Comparison of ENCODE assay signal across 25 mouse cellular contexts in genomic region chr9:67792405-67792804, GRCm38 (mm10). TPM values are rescaled to one million over a fixed set of nuclear protein-coding genes. Genes with fewer than 3 reads are reported as not detected.
DNase-seq lines count a peak whose midpoint lies in the region; ATAC-seq and TF ChIP-seq lines count a peak whose summit lies in the region.
"Had no signal": no experiment of that assay in that cellular context is flagged by ENCODE, and none has a peak within 500 bp of the region (broad histone marks: within the 10 kb centered on the region; RNA-seq: fewer than 3 reads in every experiment).

No protein-coding gene starts in this region.

- ATAC-seq in CD4-positive, CD25-positive, alpha-beta regulatory T cell, adult 4 months = peak; percentile 69
- ATAC-seq in Patski = peak; percentile 21
- peak; percentile 69 for ATAC-seq in inflammation-experienced regulatory T-cells, adult 6 months
- no peak for ATAC-seq in liver, postnatal 0 days
- ATAC-seq: forebrain, embryonic 14.5 days; forebrain, embryonic 16.5 days had no signal

- 58% methylated on average over 5 of the region's 5 CpGs for WGBS in liver, postnatal 0 days (ENCODE audit: insufficient replicate concordance)

- H3K4me2 ChIP-seq in liver, postnatal 0 days (ENCODE audit: low read depth, low read length) = no peak overlapping the region
- H3K4me2 ChIP-seq: embryonic facial prominence, embryonic 13.5 days; embryonic facial prominence, embryonic 15.5 days; forebrain, embryonic 12.5 days had no signal

- peaks cover 50% of the 10 kb centered on the region for H3K27me3 ChIP-seq in Patski
- H3K27me3 ChIP-seq in liver, postnatal 0 days (ENCODE audit: insufficient read depth, low read length) = peaks cover 8% of the 10 kb centered on the region; the same call in 1 of the 2 replicates
- H3K27me3 ChIP-seq: embryonic facial prominence, embryonic 13.5 days; embryonic facial prominence, embryonic 15.5 days; forebrain, embryonic 12.5 days had no signal

- in situ Hi-C loops in Patski (cut with MboI; ENCODE audit: low pct_unique_long_range_greater_than_20kb) = no loop called here

- H3K36me3 ChIP-seq in liver, postnatal 0 days (replicated peaks; ENCODE audit: insufficient read depth, low read length) = no peaks in the 10 kb centered on the region
- H3K36me3 ChIP-seq: embryonic facial prominence, embryonic 13.5 days; embryonic facial prominence, embryonic 15.5 days; forebrain, embryonic 10.5 days; forebrain, embryonic 12.5 days had no signal

- no peak overlapping the region for H3K4me3 ChIP-seq in liver, postnatal 0 days (ENCODE audit: low read depth, low read length)
- H3K4me3 ChIP-seq: embryonic facial prominence, embryonic 13.5 days; embryonic facial prominence, embryonic 15.5 days; erythroblast, embryonic 14.5 days; forebrain, embryonic 10.5 days; forebrain, embryonic 12.5 days had no signal

- no peak overlapping the region for H3K27ac ChIP-seq in liver, postnatal 0 days (ENCODE audit: low read depth)
- H3K27ac ChIP-seq: embryonic facial prominence, embryonic 13.5 days; embryonic facial prominence, embryonic 15.5 days; forebrain, embryonic 10.5 days; forebrain, embryonic 12.5 days had no signal

- no peak for TF ChIP-seq EP300 in liver, postnatal 0 days (IDR thresholded peaks at IDR 0.05; ENCODE audit: low read depth)

- TF ChIP-seq CTCF in Patski (IDR thresholded peaks at IDR 0.05) = no peak
- TF ChIP-seq CTCF in liver, postnatal 0 days (IDR thresholded peaks at IDR 0.05; ENCODE audit: low read depth) = no peak

- no peak overlapping the region for H3K9ac ChIP-seq in liver, postnatal 0 days (replicated peaks)
- H3K9ac ChIP-seq: embryonic facial prominence, embryonic 13.5 days; embryonic facial prominence, embryonic 15.5 days; forebrain, embryonic 12.5 days had no signal

- CTCF ChIA-PET in Patski (lab: Charles Lee) = interaction anchor here (1.5 kb wide), 1 partner anchor 20 kb away, joined by 3 read pairs; no protein-coding TSS in a partner anchor

- POLR2A ChIA-PET in Patski (lab: Charles Lee) = no interaction called here

- no peaks in the 10 kb centered on the region for H3K9me3 ChIP-seq in liver, postnatal 0 days (ENCODE audit: low read length)
- H3K9me3 ChIP-seq: embryonic facial prominence, embryonic 13.5 days; embryonic facial prominence, embryonic 15.5 days; forebrain, embryonic 10.5 days; forebrain, embryonic 12.5 days had no signal

- peak; percentile 9 for DNase-seq in CD4-positive helper T cell, adult 2 months (ENCODE audit: low read depth, low spot score)
- no peak for DNase-seq in Patski (ENCODE audit: low read depth, low spot score)
- no peak for DNase-seq in liver, postnatal 0 days
- no peak for DNase-seq in thymus, postnatal 25 days
- DNase-seq in embryo, embryonic 10.5 days (ENCODE audit: low spot score) = no peak
- DNase-seq: adrenal gland, adult 8-10 months; adrenal gland, postnatal 14 days; adrenal gland, postnatal 36 days; B cell, adult 2 months; cerebellum, adult 11-12 months; cerebellum, adult 2 months; cerebellum, adult 9-10 months; cerebellum, postnatal 10 days; cerebellum, postnatal 25 days; embryo, embryonic 11 days had no signal

- no peaks in the 10 kb centered on the region for H3K4me1 ChIP-seq in liver, postnatal 0 days (ENCODE audit: insufficient read depth)

RNA-seq across cellular contexts. Expression of gene C2cd4b, which starts 33.2 kb away (rescaled TPM):
- not detected for polyA plus RNA-seq in CD4-positive, CD25-positive, alpha-beta regulatory T cell, adult 4 months (2017; shearing (Covaris generic))
- polyA plus RNA-seq in Patski (2021) = 0.09 TPM
- polyA plus RNA-seq in inflammation-experienced regulatory T-cells, adult 6 months (2017; shearing (Covaris generic)) = not detected
- polyA plus RNA-seq in liver, postnatal 0 days (2015; fragmentation: Nextera tagmentation; extraction: Ambion mirVana) = not detected in 2 replicates
- polyA plus RNA-seq: embryonic facial prominence, embryonic 11.5 days; erythroblast, embryonic 14.5 days; forebrain, embryonic 10.5 days had no signal

RNA-seq across cellular contexts. Expression of gene C2cd4a, which starts 39.7 kb away (rescaled TPM):
- polyA plus RNA-seq in CD4-positive, CD25-positive, alpha-beta regulatory T cell, adult 4 months (2017; shearing (Covaris generic)) = not detected
- polyA plus RNA-seq in Patski (2021) = 0.35 TPM
- polyA plus RNA-seq in inflammation-experienced regulatory T-cells, adult 6 months (2017; shearing (Covaris generic)) = not detected
- polyA plus RNA-seq in liver, postnatal 0 days (2015; fragmentation: Nextera tagmentation; extraction: Ambion mirVana) = 0.09 and 0.89 TPM in 2 replicates
- polyA plus RNA-seq: embryonic facial prominence, embryonic 11.5 days; forebrain, embryonic 10.5 days; forebrain, embryonic 12.5 days; forebrain, embryonic 16.5 days had no signal

RNA-seq across cellular contexts. Expression of gene Vps13c, which starts 47.8 kb away (rescaled TPM):
- 10 to 100 TPM; 21.6 to 27.3 TPM for polyA plus RNA-seq in CD4-positive, CD25-positive, alpha-beta regulatory T cell, adult 4 months (2017; shearing (Covaris generic))
- 81.0 TPM for polyA plus RNA-seq in Patski (2021)
- polyA plus RNA-seq in inflammation-experienced regulatory T-cells, adult 6 months (2017; shearing (Covaris generic)) = 10 to 100 TPM; 15.4 to 24.0 (median 19.5) TPM
- polyA plus RNA-seq in liver, postnatal 0 days (2015; fragmentation: Nextera tagmentation; extraction: Ambion mirVana) = 3.2 and 3.4 TPM in 2 replicates
